Mouse (Mus musculus): ENCODE results near the gene Zfp367.

- no peak for TF ChIP-seq USF1 (IDR thresholded peaks at IDR 0.05; ENCODE audit: low read depth)
- TF ChIP-seq CTCF (IDR thresholded peaks at IDR 0.05; ENCODE audit: control insufficient read depth, insufficient read depth, insufficient read length) = no peak
Observed at GRCm38 (mm10) chr13:64185176-64185575, 32.2 kb upstream of the Zfp367 start.
